Mouse (Mus musculus): ENCODE data around the gene Poc1a. TPM values are rescaled to one million over a fixed set of nuclear protein-coding genes. Genes with fewer than 3 reads are reported as not detected.

The Poc1a gene
- polyA plus RNA-seq, 1 experiment from 2014 or later = 11.8 TPM

GRCm38 (mm10) chr9:106341313-106341686, 60.4 kb downstream of the Poc1a start:
- Histone ChIP-seq H3K4me3 (ENCODE audit: low read depth, low read length) (no peak overlapping the region), H3K9me3 (replicated peaks; ENCODE audit: control insufficient read depth, low read length) (no peaks in the 10 kb centered on the region), H3K27me3 (replicated peaks; ENCODE audit: control insufficient read depth, insufficient read depth, low read length) (no peaks in the 10 kb centered on the region), H3K4me2 (ENCODE audit: low read length) (no peak overlapping the region), H3K27ac (ENCODE audit: low read depth, low read length) (no peak overlapping the region), H3K36me3 (ENCODE audit: control insufficient read depth, insufficient read depth, low read length) (no peaks in the 10 kb centered on the region), H3K4me1 (ENCODE audit: control insufficient read depth, insufficient read depth, low read length) (peaks cover 14% of the 10 kb centered on the region; the same call in 1 of the 2 replicates), H3K9ac (ENCODE audit: low read length) (no peak overlapping the region)
- WGBS = 80% methylated on average over 3 of the region's 3 CpGs
- DNase-seq (ENCODE audit: low spot score) (no peak), ATAC-seq (no peak)

GRCm38 (mm10) chr9:106342573-106342972, 61.7 kb downstream of the Poc1a start:
- Histone ChIP-seq H3K36me3 (ENCODE audit: control insufficient read depth, insufficient read depth, low read length) (no peaks in the 10 kb centered on the region), H3K9me3 (replicated peaks; ENCODE audit: control insufficient read depth, low read length) (no peaks in the 10 kb centered on the region), H3K27me3 (replicated peaks; ENCODE audit: control insufficient read depth, insufficient read depth, low read length) (no peaks in the 10 kb centered on the region), H3K4me2 (ENCODE audit: low read length) (no peak overlapping the region), H3K27ac (ENCODE audit: low read depth, low read length) (no peak overlapping the region), H3K4me1 (ENCODE audit: control insufficient read depth, insufficient read depth, low read length) (peaks cover 14% of the 10 kb centered on the region; the same call in 1 of the 2 replicates), H3K4me3 (ENCODE audit: low read depth, low read length) (no peak overlapping the region), H3K9ac (ENCODE audit: low read length) (no peak overlapping the region)
- DNase-seq (ENCODE audit: low spot score) = no peak
- 89% methylated on average over 9 of the region's 9 CpGs for WGBS
- ATAC-seq = no peak

GRCm38 (mm10) chr9:106345167-106345566, 64.3 kb downstream of the Poc1a start:
- Histone ChIP-seq H3K27ac (ENCODE audit: low read depth, low read length) (no peak overlapping the region), H3K9ac (ENCODE audit: low read length) (no peak overlapping the region), H3K27me3 (replicated peaks; ENCODE audit: control insufficient read depth, insufficient read depth, low read length) (no peaks in the 10 kb centered on the region), H3K36me3 (ENCODE audit: control insufficient read depth, insufficient read depth, low read length) (no peaks in the 10 kb centered on the region), H3K4me1 (ENCODE audit: control insufficient read depth, insufficient read depth, low read length) (no peaks in the 10 kb centered on the region), H3K4me3 (ENCODE audit: low read depth, low read length) (no peak overlapping the region), H3K4me2 (ENCODE audit: low read length) (no peak overlapping the region), H3K9me3 (replicated peaks; ENCODE audit: control insufficient read depth, low read length) (no peaks in the 10 kb centered on the region)
- 25% methylated on average over 6 of the region's 6 CpGs for WGBS
- DNase-seq (ENCODE audit: low spot score) = no peak
- ATAC-seq = no peak

GRCm38 (mm10) chr9:106345630-106346029, 64.8 kb downstream of the Poc1a start:
- no peaks in the 10 kb centered on the region for H3K36me3 ChIP-seq (ENCODE audit: control insufficient read depth, insufficient read depth, low read length)
- H3K4me1 ChIP-seq (ENCODE audit: control insufficient read depth, insufficient read depth, low read length) = no peaks in the 10 kb centered on the region
- ATAC-seq = no peak
- no peak overlapping the region for H3K4me3 ChIP-seq (ENCODE audit: low read depth, low read length)
- H3K27me3 ChIP-seq (replicated peaks; ENCODE audit: control insufficient read depth, insufficient read depth, low read length) = no peaks in the 10 kb centered on the region
- 44% methylated on average over 6 of the region's 6 CpGs for WGBS
- no peak for DNase-seq (ENCODE audit: low spot score)
- H3K27ac ChIP-seq (ENCODE audit: low read depth, low read length) = no peak overlapping the region
- H3K9me3 ChIP-seq (replicated peaks; ENCODE audit: control insufficient read depth, low read length) = no peaks in the 10 kb centered on the region
- H3K9ac ChIP-seq (ENCODE audit: low read length) = no peak overlapping the region
- no peak overlapping the region for H3K4me2 ChIP-seq (ENCODE audit: low read length)

GRCm38 (mm10) chr9:106348281-106348680, 67.4 kb downstream of the Poc1a start:
- Histone ChIP-seq H3K4me1 (ENCODE audit: control insufficient read depth, insufficient read depth, low read length) (no peaks in the 10 kb centered on the region), H3K9ac (ENCODE audit: low read length) (no peak overlapping the region), H3K4me2 (ENCODE audit: low read length) (no peak overlapping the region), H3K4me3 (ENCODE audit: low read depth, low read length) (no peak overlapping the region), H3K27ac (ENCODE audit: low read depth, low read length) (no peak overlapping the region), H3K9me3 (replicated peaks; ENCODE audit: control insufficient read depth, low read length) (no peaks in the 10 kb centered on the region), H3K27me3 (replicated peaks; ENCODE audit: control insufficient read depth, insufficient read depth, low read length) (no peaks in the 10 kb centered on the region), H3K36me3 (ENCODE audit: control insufficient read depth, insufficient read depth, low read length) (no peaks in the 10 kb centered on the region)
- DNase-seq (ENCODE audit: low spot score) = no peak
- ATAC-seq = no peak
- WGBS = 79% methylated on average over 10 of the region's 10 CpGs

GRCm38 (mm10) chr9:106349075-106349474, 68.2 kb downstream of the Poc1a start:
- no peak overlapping the region for H3K27ac ChIP-seq (ENCODE audit: low read depth, low read length)
- no peaks in the 10 kb centered on the region for H3K36me3 ChIP-seq (ENCODE audit: control insufficient read depth, insufficient read depth, low read length)
- no peaks in the 10 kb centered on the region for H3K4me1 ChIP-seq (ENCODE audit: control insufficient read depth, insufficient read depth, low read length)
- no peaks in the 10 kb centered on the region for H3K9me3 ChIP-seq (replicated peaks; ENCODE audit: control insufficient read depth, low read length)
- no peak overlapping the region for H3K4me2 ChIP-seq (ENCODE audit: low read length)
- H3K27me3 ChIP-seq (replicated peaks; ENCODE audit: control insufficient read depth, insufficient read depth, low read length) = no peaks in the 10 kb centered on the region
- DNase-seq (ENCODE audit: low spot score) (peak; percentile 30), ATAC-seq (no peak)
- WGBS = 59% methylated on average over 2 of the region's 2 CpGs
- no peak overlapping the region for H3K9ac ChIP-seq (ENCODE audit: low read length)
- no peak overlapping the region for H3K4me3 ChIP-seq (ENCODE audit: low read depth, low read length)

GRCm38 (mm10) chr9:106351178-106351577, 70.3 kb downstream of the Poc1a start:
- WGBS = 61% methylated on average over 6 of the region's 6 CpGs
- H3K9ac ChIP-seq (ENCODE audit: low read length) = no peak overlapping the region

GRCm38 (mm10) chr9:106353779-106354178, 72.9 kb downstream of the Poc1a start:
- no peak overlapping the region for H3K9ac ChIP-seq (ENCODE audit: low read length)
- H3K9me3 ChIP-seq (replicated peaks; ENCODE audit: control insufficient read depth, low read length) = no peaks in the 10 kb centered on the region
- WGBS = 56% methylated on average over 6 of the region's 6 CpGs
- DNase-seq (ENCODE audit: low spot score) = no peak
- no peak for ATAC-seq
- no peaks in the 10 kb centered on the region for H3K27me3 ChIP-seq (replicated peaks; ENCODE audit: control insufficient read depth, insufficient read depth, low read length)
- no peak overlapping the region for H3K4me3 ChIP-seq (ENCODE audit: low read depth, low read length)
- H3K36me3 ChIP-seq (ENCODE audit: control insufficient read depth, insufficient read depth, low read length) = no peaks in the 10 kb centered on the region
- H3K4me1 ChIP-seq (ENCODE audit: control insufficient read depth, insufficient read depth, low read length) = no peaks in the 10 kb centered on the region
- no peak overlapping the region for H3K27ac ChIP-seq (ENCODE audit: low read depth, low read length)
- no peak overlapping the region for H3K4me2 ChIP-seq (ENCODE audit: low read length)

More at GRCm38 (mm10) chr9:106351178-106351577, 70.3 kb downstream of the Poc1a start:
- Histone ChIP-seq H3K36me3 (ENCODE audit: control insufficient read depth, insufficient read depth, low read length) (no peaks in the 10 kb centered on the region), H3K4me2 (ENCODE audit: low read length) (no peak overlapping the region), H3K27ac (ENCODE audit: low read depth, low read length) (no peak overlapping the region), H3K27me3 (replicated peaks; ENCODE audit: control insufficient read depth, insufficient read depth, low read length) (no peaks in the 10 kb centered on the region), H3K4me3 (ENCODE audit: low read depth, low read length) (no peak overlapping the region), H3K4me1 (ENCODE audit: control insufficient read depth, insufficient read depth, low read length) (no peaks in the 10 kb centered on the region), H3K9me3 (replicated peaks; ENCODE audit: control insufficient read depth, low read length) (no peaks in the 10 kb centered on the region)
- ATAC-seq = no peak
- DNase-seq (ENCODE audit: low spot score) = no peak

GRCm38 (mm10) chr9:106354810-106355209, 73.9 kb downstream of the Poc1a start:
- Histone ChIP-seq H3K27ac (ENCODE audit: low read depth, low read length) (no peak overlapping the region), H3K9ac (ENCODE audit: low read length) (no peak overlapping the region), H3K36me3 (ENCODE audit: control insufficient read depth, insufficient read depth, low read length) (no peaks in the 10 kb centered on the region), H3K27me3 (replicated peaks; ENCODE audit: control insufficient read depth, insufficient read depth, low read length) (no peaks in the 10 kb centered on the region), H3K4me1 (ENCODE audit: control insufficient read depth, insufficient read depth, low read length) (no peaks in the 10 kb centered on the region), H3K9me3 (replicated peaks; ENCODE audit: control insufficient read depth, low read length) (no peaks in the 10 kb centered on the region), H3K4me3 (ENCODE audit: low read depth, low read length) (no peak overlapping the region), H3K4me2 (ENCODE audit: low read length) (no peak overlapping the region)
- 90% methylated on average over 6 of the region's 6 CpGs for WGBS
- no peak for ATAC-seq
- DNase-seq (ENCODE audit: low spot score) = no peak

Data from forebrain, embryonic 14.5 days (tissue).